Mouse (Mus musculus) stomach, postnatal 0 days (tissue): ENCODE measurements around the gene Map1b.

Source experiments
- CTCF ChIP-seq: IDR thresholded peaks from 2 replicates; pipeline ENCODE4 v1.5.1; 2016; ENCODE audit warnings: antibody characterized with exemption, low read depth, mild to moderate bottlenecking, moderate library complexity
- EP300 ChIP-seq: optimal IDR thresholded peaks from 2 replicates; pipeline ENCODE3; 2016; ENCODE audit warnings: antibody characterized with exemption

DNA sequence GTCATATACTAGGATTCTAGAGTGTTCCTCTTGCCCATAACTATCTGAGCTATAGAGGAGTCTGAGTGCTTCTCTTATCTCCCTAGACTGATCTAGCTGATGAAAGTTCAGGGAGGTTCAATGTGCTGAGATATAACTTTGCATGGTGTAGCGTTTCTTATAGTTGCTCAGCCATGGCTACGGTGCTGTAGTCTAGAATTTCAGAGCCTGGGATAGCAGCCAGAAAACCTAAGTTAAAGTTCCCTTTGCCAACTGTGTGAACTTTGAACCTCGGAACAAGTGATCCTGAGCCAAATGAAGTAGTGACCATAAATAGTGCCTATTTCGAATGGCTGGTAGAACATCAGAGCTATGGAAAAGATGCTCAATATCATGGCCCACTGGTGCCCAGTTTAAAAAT is 56.7 kb downstream of the Map1b start:
- TF ChIP-seq CTCF (no peak), EP300 (no peak)
